Comparison of ENCODE assay signal across 15 mouse cellular contexts in genomic region chr19:43452176-43452575, GRCm38 (mm10). TPM values are rescaled to one million over a fixed set of nuclear protein-coding genes. Genes with fewer than 3 reads are reported as not detected.
DNase-seq lines count a peak whose midpoint lies in the region; ATAC-seq and TF ChIP-seq lines count a peak whose summit lies in the region.
"Had no signal": no experiment of that assay in that cellular context is flagged by ENCODE, and none has a peak within 500 bp of the region (broad histone marks: within the 10 kb centered on the region; RNA-seq: fewer than 3 reads in every experiment).

No protein-coding gene starts in this region.

- no peaks in the 10 kb centered on the region for H3K27me3 ChIP-seq in midbrain, postnatal 0 days (ENCODE audit: insufficient read depth, low read length)
- no peaks in the 10 kb centered on the region for H3K27me3 ChIP-seq in midbrain, embryonic 16.5 days (ENCODE audit: control insufficient read depth, insufficient read depth, low read depth, low read length)
- no peaks in the 10 kb centered on the region for H3K27me3 ChIP-seq in thymus, adult 2 months (ENCODE audit: control insufficient read depth, insufficient read depth, low read length)
- H3K27me3 ChIP-seq: embryonic facial prominence, embryonic 12.5 days had no signal

- no peaks in the 10 kb centered on the region for H3K4me1 ChIP-seq in midbrain, postnatal 0 days (ENCODE audit: insufficient read depth, low read length)
- no peaks in the 10 kb centered on the region; the same call in 1 of the 2 replicates for H3K4me1 ChIP-seq in midbrain, embryonic 16.5 days (ENCODE audit: control insufficient read depth, insufficient read depth, low read length)
- H3K4me1 ChIP-seq in thymus, adult 2 months (replicated peaks; ENCODE audit: control insufficient read depth, insufficient read depth, low read length): no peaks in the 10 kb centered on the region
- H3K4me1 ChIP-seq: embryonic facial prominence, embryonic 12.5 days had no signal

- TF ChIP-seq POLR2A in thymus, adult 2 months (IDR thresholded peaks at IDR 0.05; ENCODE audit: control insufficient read depth, extremely low read depth, insufficient read depth, low read length, poor library complexity): no peak

- H3K36me3 ChIP-seq in midbrain, postnatal 0 days (ENCODE audit: insufficient read depth, low read length): no peaks in the 10 kb centered on the region
- no peaks in the 10 kb centered on the region; the same call in 1 of the 2 replicates for H3K36me3 ChIP-seq in midbrain, embryonic 16.5 days (ENCODE audit: control insufficient read depth, insufficient read depth, low read length)
- H3K36me3 ChIP-seq in thymus, adult 2 months (ENCODE audit: control insufficient read depth, insufficient read depth, low read length): no peaks in the 10 kb centered on the region
- H3K36me3 ChIP-seq: embryonic facial prominence, embryonic 12.5 days had no signal

- TF ChIP-seq CTCF in midbrain, postnatal 0 days (IDR thresholded peaks at IDR 0.05): no peak
- TF ChIP-seq CTCF in thymus, adult 2 months (IDR thresholded peaks at IDR 0.05; ENCODE audit: borderline replicate concordance, control insufficient read depth, extremely low read depth, insufficient read depth, low read length, poor library complexity): no peak

- H3K9ac ChIP-seq in midbrain, postnatal 0 days (replicated peaks; ENCODE audit: low read length, poor library complexity, severe bottlenecking): no peak overlapping the region
- H3K9ac ChIP-seq in midbrain, embryonic 16.5 days (ENCODE audit: low read depth, low read length): no peak overlapping the region
- H3K9ac ChIP-seq: embryonic facial prominence, embryonic 12.5 days; liver, embryonic 14.5 days had no signal

- no peak overlapping the region for H3K27ac ChIP-seq in midbrain, postnatal 0 days (ENCODE audit: low read depth, low read length)
- H3K27ac ChIP-seq in midbrain, embryonic 16.5 days (ENCODE audit: low read length): no peak overlapping the region
- no peak overlapping the region for H3K27ac ChIP-seq in thymus, adult 2 months (ENCODE audit: control insufficient read depth, insufficient read depth, low read length)
- H3K27ac ChIP-seq: embryonic facial prominence, embryonic 12.5 days; macrophage had no signal

- H3K4me2 ChIP-seq in midbrain, postnatal 0 days (ENCODE audit: low read depth, low read length, poor library complexity, severe bottlenecking): no peak overlapping the region
- H3K4me2 ChIP-seq in midbrain, embryonic 16.5 days (ENCODE audit: low read length): no peak overlapping the region
- H3K4me2 ChIP-seq: embryonic facial prominence, embryonic 12.5 days had no signal

- peak; percentile 46 for DNase-seq in cerebellum, adult 9-11 months
- DNase-seq in cerebellum, postnatal 4 days (ENCODE audit: low spot score in 2 of 2): no peak
- peak; percentile 30 for DNase-seq in midbrain, postnatal 0 days (ENCODE audit: low spot score)
- DNase-seq in layer of hippocampus, adult 9-11 months: peak; percentile 89
- DNase-seq in right cerebral cortex, postnatal 25 days: peak; percentile 71
- DNase-seq in testis, postnatal 10 days (ENCODE audit: low spot score): no peak
- DNase-seq in thymus, adult 2 months: no peak
- DNase-seq: heart, postnatal 10 days had no signal

- ATAC-seq in midbrain, postnatal 0 days (ENCODE audit: low FRiP score): no peak
- no peak for ATAC-seq in midbrain, embryonic 16.5 days

- WGBS in midbrain, postnatal 0 days: 81% methylated on average over 5 of the region's 5 CpGs
- WGBS in midbrain, embryonic 16.5 days: 90% methylated on average over 5 of the region's 5 CpGs
- WGBS in thymus, adult 2 months: 95% methylated on average over 5 of the region's 5 CpGs

- no peaks in the 10 kb centered on the region for H3K9me3 ChIP-seq in midbrain, postnatal 0 days (ENCODE audit: low read length)
- H3K9me3 ChIP-seq in midbrain, embryonic 16.5 days (replicated peaks; ENCODE audit: control insufficient read depth, low read length, poor library complexity, severe bottlenecking): no peaks in the 10 kb centered on the region
- H3K9me3 ChIP-seq: embryonic facial prominence, embryonic 12.5 days had no signal

- H3K4me3 ChIP-seq in midbrain, postnatal 0 days (ENCODE audit: low read depth, low read length): no peak overlapping the region
- H3K4me3 ChIP-seq in midbrain, embryonic 16.5 days (ENCODE audit: low read depth, low read length): no peak overlapping the region
- H3K4me3 ChIP-seq in thymus, adult 2 months (ENCODE audit: control insufficient read depth, insufficient read depth, low read length): no peak overlapping the region
- H3K4me3 ChIP-seq: embryonic facial prominence, embryonic 12.5 days had no signal

RNA-seq across cellular contexts. Expression of gene Cnnm1, which starts 11.9 kb away (rescaled TPM):
- total RNA-seq in midbrain, postnatal 0 days (2014; rRNA removed): 7.5 and 9.7 TPM in 2 replicates
- polyA plus RNA-seq in midbrain, postnatal 0 days (2015; fragmentation: Nextera tagmentation; extraction: Ambion mirVana): 2.7 and 3.3 TPM in 2 replicates
- 2.1 and 2.7 TPM in 2 replicates for polyA plus RNA-seq in midbrain, embryonic 16.5 days (2015; fragmentation: Nextera tagmentation; extraction: Ambion mirVana)
- 2.4 and 2.9 TPM in 2 replicates for polyA plus RNA-seq in thymus, adult 2 months (2012; rRNA removed)
- total RNA-seq: granulocyte monocyte progenitor cell, adult 5-6 weeks; MEL had no signal
- polyA plus RNA-seq: C2C12, macrophage had no signal

Comparison
In these comparisons a context has a peak if more than half of its experiments do, and no peak if none do; other contexts are left out.
1. DNase-seq: peak in cerebellum, adult 9-11 months (single experiment), midbrain, postnatal 0 days (single experiment), layer of hippocampus, adult 9-11 months (single experiment) and right cerebral cortex, postnatal 25 days (single experiment); none in cerebellum, postnatal 4 days (0 of 2), testis, postnatal 10 days (single experiment) and thymus, adult 2 months (single experiment).